Mouse (Mus musculus) layer of hippocampus, adult 2 months (tissue): ENCODE results near the gene Fxyd2. TPM values are rescaled to one million over a fixed set of nuclear protein-coding genes. Genes with fewer than 3 reads are reported as not detected.
A peak's percentile ranks its signal among the peaks of the same experiment; 100 is the strongest.

ENCODE experiments used
- DNase-seq, 2 experiments: peaks; one replicate each; pipeline ENCODE4 v3.0.0; 2022; ENCODE audit warnings: low spot score in 2 of 2
- H3K27ac ChIP-seq: fragments of 200-600 bp; 2 replicates; pipeline ENCODE4 v1.8.1; 2022
- H3K4me3 ChIP-seq: fragments of 200-600 bp; 2 replicates; pipeline ENCODE4 v1.8.1; 2022; ENCODE audit warnings: mild to moderate bottlenecking
- CTCF ChIP-seq: fragments of 200-600 bp; conservative IDR thresholded peaks from 2 replicates; pipeline ENCODE4 v1.8.1; 2022; ENCODE audit warnings: antibody characterized with exemption, mild to moderate bottlenecking, moderate library complexity
- long read RNA-seq, 2 experiments: library from polyadenylated mRNA; stranded (forward); transcript quantifications; one replicate each; pipeline ENCODE4 v2.0.0; 2021; ENCODE audit warnings: borderline mapping rate in 2 of 2
- total RNA-seq, 2 experiments: library from RNA; stranded (reverse); gene quantifications; 2 replicates each; pipeline ENCODE4 v1.2.3; 2021

The Fxyd2 gene
- 10 to 100 TPM; 10.2 to 10.9 TPM for total RNA-seq
- long read RNA-seq, experiment 1, partial matches to known transcripts = 6 of 6 reads
- long read RNA-seq, experiment 1, other reads (novel, unspliced or antisense) = 0 of 6 reads
- long read RNA-seq, experiment 2, partial matches to known transcripts = 15 of 17 reads
- long read RNA-seq, experiment 2, other reads (novel, unspliced or antisense) = 2 of 17 reads

- no peak within 1 kb of the TSS for H3K4me3 ChIP-seq
- no peak for TF ChIP-seq CTCF
- no peak within 1 kb of the TSS for H3K27ac ChIP-seq
- DNase-seq = no peak
These were observed at the start of gene Fxyd2 for GRCm38 (mm10) chr9:45399434-45399833. Gene Fxyd2, plus strand, starts transcription at chr9:45399669.

GRCm38 (mm10) chr9:45349851-45350250 is 49.6 kb upstream of the Fxyd2 start:
- DNase-seq = no peak
- H3K27ac ChIP-seq = no peak overlapping the region
- TF ChIP-seq CTCF = no peak
- no peak overlapping the region for H3K4me3 ChIP-seq

- H3K4me3 ChIP-seq = no peak overlapping the region
- DNase-seq = no peak
- H3K27ac ChIP-seq = no peak overlapping the region
- no peak for TF ChIP-seq CTCF
These were observed 44.3 kb upstream of the Fxyd2 start for GRCm38 (mm10) chr9:45355192-45355591.

GRCm38 (mm10) chr9:45358356-45358755 is 41.1 kb upstream of the Fxyd2 start:
- no peak for TF ChIP-seq CTCF
- no peak for DNase-seq

GRCm38 (mm10) chr9:45362051-45362461 is 37.4 kb upstream of the Fxyd2 start:
- no peak for TF ChIP-seq CTCF

More at GRCm38 (mm10) chr9:45358356-45358755, 41.1 kb upstream of the Fxyd2 start:
- Histone ChIP-seq H3K4me3 (no peak overlapping the region), H3K27ac (no peak overlapping the region)

GRCm38 (mm10) chr9:45363639-45364214 is 35.7 kb upstream of the Fxyd2 start:
- H3K4me3 ChIP-seq = no peak overlapping the region
- TF ChIP-seq CTCF = no peak
- H3K27ac ChIP-seq = no peak overlapping the region
- DNase-seq = no peak

More at GRCm38 (mm10) chr9:45362051-45362461, 37.4 kb upstream of the Fxyd2 start:
- no peak overlapping the region for H3K4me3 ChIP-seq
- no peak for DNase-seq
- no peak overlapping the region for H3K27ac ChIP-seq

GRCm38 (mm10) chr9:45367716-45368115 is 31.8 kb upstream of the Fxyd2 start:
- Histone ChIP-seq H3K4me3 (no peak overlapping the region), H3K27ac (no peak overlapping the region)
- no peak for DNase-seq
- no peak for TF ChIP-seq CTCF

GRCm38 (mm10) chr9:45368341-45368901 is 31.0 kb upstream of the Fxyd2 start:
- Histone ChIP-seq H3K27ac (no peak overlapping the region), H3K4me3 (no peak overlapping the region)
- TF ChIP-seq CTCF = no peak
- DNase-seq = no peak

- 0 out of 2 replicates have a peak, but pooled peaks have one; percentile 3 for TF ChIP-seq CTCF
- Histone ChIP-seq H3K27ac (peak within 1 kb of the TSS; percentile 67), H3K4me3 (peak within 1 kb of the TSS; percentile 67)
- peak; percentile 29 to 40 for DNase-seq
These were observed 29.3 kb upstream of the Fxyd2 start, which contains the start of gene Fxyd6 for GRCm38 (mm10) chr9:45370117-45370561. Gene Fxyd6, plus strand, starts transcription at chr9:45370185.

GRCm38 (mm10) chr9:45370616-45371336 is 28.7 kb upstream of the Fxyd2 start:
- no peak for TF ChIP-seq CTCF
- no peak for DNase-seq
- Histone ChIP-seq H3K4me3 (peak overlapping the region; percentile 67), H3K27ac (peak overlapping the region; percentile 67)

- peak overlapping the region; percentile 67 for H3K27ac ChIP-seq
- H3K4me3 ChIP-seq = peak overlapping the region; percentile 67
- DNase-seq = no peak
- TF ChIP-seq CTCF = no peak
These were observed 28.1 kb upstream of the Fxyd2 start for GRCm38 (mm10) chr9:45371337-45371707.

- DNase-seq = no peak
- H3K4me3 ChIP-seq = no peak overlapping the region
- TF ChIP-seq CTCF = no peak
- H3K27ac ChIP-seq = no peak overlapping the region
These were observed 25.6 kb upstream of the Fxyd2 start for GRCm38 (mm10) chr9:45373896-45374295.

- Histone ChIP-seq H3K27ac (no peak overlapping the region), H3K4me3 (no peak overlapping the region)
- no peak for TF ChIP-seq CTCF
- no peak for DNase-seq
These were observed 24.4 kb upstream of the Fxyd2 start for GRCm38 (mm10) chr9:45374988-45375502.
